Mouse (Mus musculus) c-Kit-negative CD71-positive TER-119-positive erythroid progenitor cells, embryonic 14.5 days (primary cell): ENCODE results near the gene Mad1l1.

Experiments
- DNase-seq: peaks from one replicate; pipeline ENCODE4 v3.0.0-alpha.2; 2013; ENCODE audit warnings: low read depth, low spot score

Mad1l1 gene

GRCm38 (mm10) chr5:139959741-139960140, 361.6 kb downstream of the Mad1l1 start:
- DNase-seq = no peak
